Mouse (Mus musculus) stomach, postnatal 0 days (tissue): ENCODE data around the gene Slc16a4. TPM values are rescaled to one million over a fixed set of nuclear protein-coding genes. Genes with fewer than 3 reads are reported as not detected.

Source experiments
- ATAC-seq: fragments of 200-750 bp; cut with Nextera tagmentation; 2 replicates; pipeline ENCODE4 v1.8.0; 2017; ENCODE audit not compliant: low FRiP score, low TSS enrichment
- DNase-seq: peaks from one replicate; pipeline ENCODE4 v3.0.0-alpha.2; 2016; ENCODE audit warnings: low spot score
- H3K27ac ChIP-seq: fragments of 300-500 bp; sonication (generic); replicated peaks from 2 replicates; pipeline ENCODE4 v1.5.1; 2014; ENCODE audit warnings: mild to moderate bottlenecking, control low read depth
- H3K27me3 ChIP-seq: fragments of 300-500 bp; sonication (generic); 2 replicates; pipeline ENCODE4 v1.6.1; 2014; ENCODE audit warnings: low read length; ENCODE audit not compliant: control insufficient read depth, insufficient read depth
- H3K36me3 ChIP-seq: fragments of 300-500 bp; sonication (generic); 2 replicates; pipeline ENCODE4 v1.6.1; 2014; ENCODE audit warnings: low read length, mixed read lengths; ENCODE audit not compliant: control insufficient read depth, insufficient read depth
- H3K4me1 ChIP-seq: fragments of 300-500 bp; sonication (generic); replicated peaks from 2 replicates; pipeline ENCODE4 v1.6.1; 2014; ENCODE audit warnings: antibody characterized with exemption; ENCODE audit not compliant: control insufficient read depth, insufficient read depth
- H3K4me2 ChIP-seq: fragments of 300-500 bp; sonication (generic); replicated peaks from 2 replicates; pipeline ENCODE4 v1.6.1; 2014; ENCODE audit warnings: low read depth, mild to moderate bottlenecking, control low read depth, moderate library complexity
- H3K4me3 ChIP-seq: fragments of 300-500 bp; sonication (generic); 2 replicates; pipeline ENCODE4 v1.5.1; 2014; ENCODE audit warnings: low read depth, low read length, control low read depth
- H3K9ac ChIP-seq: fragments of 300-500 bp; sonication (generic); 2 replicates; pipeline ENCODE4 v1.6.1; 2014; ENCODE audit warnings: mild to moderate bottlenecking, low read length, control low read depth, mixed read lengths
- H3K9me3 ChIP-seq: fragments of 300-500 bp; sonication (generic); 2 replicates; pipeline ENCODE4 v1.6.1; 2016; ENCODE audit warnings: low read length; ENCODE audit not compliant: control insufficient read depth
- CTCF ChIP-seq: IDR thresholded peaks from 2 replicates; pipeline ENCODE4 v1.5.1; 2016; ENCODE audit warnings: antibody characterized with exemption, low read depth, mild to moderate bottlenecking, moderate library complexity
- EP300 ChIP-seq: optimal IDR thresholded peaks from 2 replicates; pipeline ENCODE3; 2016; ENCODE audit warnings: antibody characterized with exemption
- WGBS: fragments of 180-500 bp; shearing (Covaris S2); extraction: QIAGEN DNeasy Blood & Tissue Kit; methylation state at CpG from one replicate; pipeline ENCODE4 v1.1.7; 2014; 5-methylcytosine and 5-hydroxymethylcytosine counted together
- polyA plus RNA-seq: library from polyadenylated mRNA; unstranded; fragments of >200 nt; fragmentation: Nextera tagmentation; extraction: Ambion mirVana; gene quantifications from 2 replicates; pipeline ENCODE4 v1.2.1, GENCODE M21; 2015

Slc16a4 gene
- polyA plus RNA-seq, 1 experiment from 2014 or later: 2.1 TPM

- Histone ChIP-seq H3K27me3 (no peaks in the 10 kb centered on the region), H3K4me3 (no peak overlapping the region), H3K4me1 (no peaks in the 10 kb centered on the region), H3K9ac (no peak overlapping the region), H3K4me2 (no peak overlapping the region), H3K27ac (no peak overlapping the region), H3K9me3 (no peaks in the 10 kb centered on the region), H3K36me3 (no peaks in the 10 kb centered on the region)
- TF ChIP-seq EP300: no peak
- TF ChIP-seq CTCF: no peak
- ATAC-seq (no peak), DNase-seq (no peak)
- 45% methylated on average over 2 of the region's 2 CpGs for WGBS
Observed at GRCm38 (mm10) chr3:107266814-107267345, 24.1 kb upstream of the Slc16a4 start.

GRCm38 (mm10) chr3:107272433-107272832 is 18.6 kb upstream of the Slc16a4 start:
- DNase-seq (no peak), ATAC-seq (no peak)
- Histone ChIP-seq H3K9me3 (no peaks in the 10 kb centered on the region), H3K9ac (no peak overlapping the region), H3K4me3 (no peak overlapping the region), H3K4me1 (no peaks in the 10 kb centered on the region), H3K27me3 (no peaks in the 10 kb centered on the region), H3K4me2 (no peak overlapping the region), H3K27ac (no peak overlapping the region), H3K36me3 (no peaks in the 10 kb centered on the region)
- TF ChIP-seq CTCF (no peak), EP300 (no peak)
- 88% methylated on average over 3 of the region's 3 CpGs for WGBS

DNA sequence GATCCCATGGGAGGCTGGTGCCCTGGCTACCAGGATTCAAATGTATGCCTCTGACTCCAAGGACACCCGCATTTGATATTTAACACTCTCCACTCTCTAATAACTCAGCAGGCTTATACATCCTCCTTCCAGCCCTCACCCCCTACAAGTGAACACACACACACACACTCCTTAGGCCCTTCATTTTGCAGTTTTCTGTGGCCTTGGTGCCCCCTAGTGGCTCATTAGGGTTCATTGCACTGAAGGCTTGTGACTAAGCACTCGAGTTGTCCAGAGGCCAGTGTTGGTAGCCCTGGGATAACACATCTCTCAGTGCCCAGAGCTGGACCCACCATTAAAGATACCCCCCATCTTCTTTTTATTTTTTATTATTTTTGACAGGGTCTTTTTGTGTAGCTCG is 17.2 kb upstream of the Slc16a4 start:
- WGBS: 10% methylated on average over 3 of the region's 3 CpGs
- DNase-seq (peak; percentile 70), ATAC-seq (peak; percentile 79)
- H3K9me3 ChIP-seq: no peaks in the 10 kb centered on the region
- no peaks in the 10 kb centered on the region for H3K27me3 ChIP-seq
- TF ChIP-seq CTCF (peak; percentile 91), EP300 (no peak)
- no peak overlapping the region for H3K4me2 ChIP-seq
- no peaks in the 10 kb centered on the region for H3K36me3 ChIP-seq
- no peak overlapping the region for H3K4me3 ChIP-seq
- no peaks in the 10 kb centered on the region for H3K4me1 ChIP-seq
- no peak overlapping the region for H3K9ac ChIP-seq
- H3K27ac ChIP-seq: no peak overlapping the region

DNA sequence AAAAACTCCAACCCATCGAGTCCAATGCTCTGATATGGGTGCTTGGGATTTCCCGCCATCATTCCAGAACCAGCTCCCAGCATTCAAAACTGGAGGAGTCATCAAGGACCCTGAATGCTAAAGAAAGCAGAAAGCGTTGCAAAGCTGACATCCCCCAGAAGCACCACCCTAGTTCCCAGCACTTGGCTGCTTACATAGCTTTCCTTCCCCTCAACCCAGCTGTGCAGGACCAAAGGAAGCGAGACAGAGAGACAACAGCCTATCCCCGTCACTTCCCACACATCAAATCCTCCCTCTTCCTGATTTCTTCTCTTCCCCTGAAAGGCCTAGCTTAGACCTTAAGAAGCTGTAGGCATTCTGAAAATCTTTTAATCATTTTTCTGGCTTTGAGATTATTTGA is 15.7 kb upstream of the Slc16a4 start:
- Histone ChIP-seq H3K4me3 (no peak overlapping the region), H3K9me3 (no peaks in the 10 kb centered on the region), H3K4me2 (no peak overlapping the region), H3K36me3 (no peaks in the 10 kb centered on the region), H3K4me1 (no peaks in the 10 kb centered on the region), H3K9ac (no peak overlapping the region), H3K27ac (no peak overlapping the region), H3K27me3 (no peaks in the 10 kb centered on the region)
- DNase-seq: no peak
- no peak for ATAC-seq
- WGBS: 47% methylated on average over 5 of the region's 5 CpGs
- no peak for TF ChIP-seq EP300
- TF ChIP-seq CTCF: no peak

GRCm38 (mm10) chr3:107275996-107276395 is 15.0 kb upstream of the Slc16a4 start:
- H3K9me3 ChIP-seq: no peaks in the 10 kb centered on the region
- TF ChIP-seq CTCF (peak; percentile 56), EP300 (no peak)
- WGBS: 60% methylated on average over 4 of the region's 4 CpGs
- no peak overlapping the region for H3K4me2 ChIP-seq
- no peak overlapping the region for H3K9ac ChIP-seq
- H3K4me3 ChIP-seq: no peak overlapping the region
- H3K27ac ChIP-seq: no peak overlapping the region
- H3K4me1 ChIP-seq: no peaks in the 10 kb centered on the region
- no peaks in the 10 kb centered on the region for H3K36me3 ChIP-seq
- no peaks in the 10 kb centered on the region for H3K27me3 ChIP-seq
- DNase-seq: no peak
- no peak for ATAC-seq

- H3K4me2 ChIP-seq: no peak overlapping the region
- no peak overlapping the region for H3K27ac ChIP-seq
- WGBS: 84% methylated on average over 3 of the region's 3 CpGs
- no peaks in the 10 kb centered on the region for H3K9me3 ChIP-seq
- H3K27me3 ChIP-seq: no peaks in the 10 kb centered on the region
- no peak for TF ChIP-seq CTCF
- no peak for TF ChIP-seq EP300
- DNase-seq (no peak), ATAC-seq (no peak)
- H3K4me1 ChIP-seq: no peaks in the 10 kb centered on the region
- H3K36me3 ChIP-seq: no peaks in the 10 kb centered on the region
- H3K4me3 ChIP-seq: no peak overlapping the region
- no peak overlapping the region for H3K9ac ChIP-seq
Observed at GRCm38 (mm10) chr3:107276626-107277025, 14.4 kb upstream of the Slc16a4 start.
